Comparison of ENCODE assay signal across 8 mouse cellular contexts in the genomic region with DNA sequence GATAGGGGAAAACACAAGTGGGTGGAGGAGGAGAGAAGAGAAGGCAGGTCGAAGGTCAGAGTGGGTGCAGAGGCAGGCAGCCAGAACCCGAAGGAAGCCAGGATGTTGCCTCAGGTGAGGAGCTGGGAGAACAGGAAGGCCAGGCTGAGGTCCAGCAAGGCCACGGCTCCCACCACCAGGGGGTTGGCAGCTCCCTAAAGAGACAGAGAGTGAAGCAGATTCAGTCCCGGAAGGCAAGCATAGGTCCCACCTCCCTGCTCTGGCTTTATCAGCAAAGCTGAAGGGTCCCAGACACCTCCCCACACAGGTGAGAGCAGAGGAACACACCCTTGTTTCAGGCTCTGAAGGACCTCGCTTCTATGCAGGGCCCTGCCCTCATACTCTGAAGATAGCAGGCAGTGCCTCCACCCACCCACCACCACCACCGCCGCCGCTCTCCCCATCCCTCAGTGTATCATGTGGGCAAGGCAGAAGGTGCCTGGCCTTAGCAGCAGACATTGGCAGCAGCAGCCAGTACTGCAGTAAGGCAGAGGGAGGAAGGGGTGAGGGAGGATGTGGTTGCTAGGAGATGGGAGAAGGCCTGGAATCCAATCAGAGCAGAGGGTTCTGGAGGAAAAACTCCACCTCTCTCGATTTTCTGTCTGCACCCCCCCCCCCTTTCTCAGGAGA. TPM values are rescaled to one million over a fixed set of nuclear protein-coding genes. Genes with fewer than 3 reads are reported as not detected.
A peak's percentile ranks its signal among the peaks of the same experiment; 100 is the strongest.
DNase-seq lines count a peak whose midpoint lies in the region; ATAC-seq and TF ChIP-seq lines count a peak whose summit lies in the region.

No protein-coding gene starts in this region.

- H3K27ac ChIP-seq in kidney, embryonic 14.5 days (ENCODE audit: low read depth, low read length): no peak overlapping the region
- no peak overlapping the region for H3K27ac ChIP-seq in thymus, adult 2 months (ENCODE audit: control insufficient read depth, insufficient read depth, low read length)

- H3K9me3 ChIP-seq in kidney, embryonic 14.5 days (ENCODE audit: control insufficient read depth, low read length): no peaks in the 10 kb centered on the region

- no peaks in the 10 kb centered on the region for H3K36me3 ChIP-seq in kidney, embryonic 14.5 days (ENCODE audit: control insufficient read depth, insufficient read depth, low read length)
- H3K36me3 ChIP-seq in thymus, adult 2 months (ENCODE audit: control insufficient read depth, insufficient read depth, low read length): no peaks in the 10 kb centered on the region; the same call in 1 of the 2 replicates

- no peak for ATAC-seq in kidney, embryonic 14.5 days (ENCODE audit: low FRiP score, low TSS enrichment)

- peaks cover 16% of the 10 kb centered on the region for H3K4me1 ChIP-seq in kidney, embryonic 14.5 days (ENCODE audit: control insufficient read depth, insufficient read depth, low read length)
- peaks cover 13% of the 10 kb centered on the region for H3K4me1 ChIP-seq in thymus, adult 2 months (replicated peaks; ENCODE audit: control insufficient read depth, insufficient read depth, low read length)

- H3K4me2 ChIP-seq in kidney, embryonic 14.5 days (replicated peaks; ENCODE audit: low read depth, low read length): no peak overlapping the region

- H3K9ac ChIP-seq in kidney, embryonic 14.5 days (ENCODE audit: low read depth, low read length): no peak overlapping the region

- no peak overlapping the region for H3K4me3 ChIP-seq in kidney, embryonic 14.5 days (ENCODE audit: low read length)
- H3K4me3 ChIP-seq in thymus, adult 2 months (ENCODE audit: control insufficient read depth, insufficient read depth, low read length): no peak overlapping the region

- DNase-seq in kidney, adult 9 months: peak; percentile 31
- DNase-seq in frontal cortex, adult 2 months (ENCODE audit: extremely low spot score in 1 of 2, low spot score in 1 of 2): peak; percentile 87
- DNase-seq in left cerebral cortex, postnatal 10 days (ENCODE audit: extremely low spot score in 1 of 2, low spot score in 2 of 2): peak; percentile 74 to 87
- DNase-seq in right cerebral cortex, postnatal 25 days: peak; percentile 82
- no peak for DNase-seq in heart, adult 18-20 months
- no peak for DNase-seq in thymus, adult 2 months
- DNase-seq in urinary bladder, postnatal 25 days (ENCODE audit: low spot score): no peak

- intact Hi-C loops in left cerebral cortex, postnatal 10 days (cut with DNase I): no loop called here

- no peak for TF ChIP-seq POLR2A in thymus, adult 2 months (IDR thresholded peaks at IDR 0.05; ENCODE audit: control insufficient read depth, extremely low read depth, insufficient read depth, low read length, poor library complexity)

- WGBS in kidney, embryonic 14.5 days: 42% methylated on average over 9 of the region's 9 CpGs
- 75% methylated on average over 9 of the region's 9 CpGs for WGBS in thymus, adult 2 months

- TF ChIP-seq CTCF in thymus, adult 2 months (IDR thresholded peaks at IDR 0.05; ENCODE audit: borderline replicate concordance, control insufficient read depth, extremely low read depth, insufficient read depth, low read length, poor library complexity): no peak

- H3K27me3 ChIP-seq in kidney, embryonic 14.5 days (ENCODE audit: control insufficient read depth, insufficient read depth, low read length): peaks cover 22% of the 10 kb centered on the region
- no peaks in the 10 kb centered on the region; the same call in 1 of the 2 replicates for H3K27me3 ChIP-seq in thymus, adult 2 months (ENCODE audit: control insufficient read depth, insufficient read depth, low read length)

RNA-seq across cellular contexts. Expression of gene Ap1g2, which starts 1.9 kb away (rescaled TPM):
- polyA plus RNA-seq in kidney, embryonic 14.5 days (2014; fragmentation: Nextera tagmentation; extraction: Ambion mirVana): 11.4 and 17.8 TPM in 2 replicates
- polyA plus RNA-seq in frontal cortex, adult 2 months (2012; rRNA removed): 15.5 and 18.3 TPM in 2 replicates
- 10 to 100 TPM; 14.6 to 18.0 TPM for total RNA-seq in left cerebral cortex, postnatal 10 days (2021)
- total RNA-seq in heart, adult 18-20 months (2021): 1 to 10 TPM; 3.3 to 8.3 TPM
- polyA plus RNA-seq in thymus, adult 2 months (2012; rRNA removed): 91.5 and 94.5 TPM in 2 replicates

RNA-seq across cellular contexts. Expression of gene Jph4, which starts 8.4 kb away (rescaled TPM):
- polyA plus RNA-seq in kidney, embryonic 14.5 days (2014; fragmentation: Nextera tagmentation; extraction: Ambion mirVana): 0.43 and 0.55 TPM in 2 replicates
- polyA plus RNA-seq in frontal cortex, adult 2 months (2012; rRNA removed): 228 and 231 TPM in 2 replicates
- total RNA-seq in left cerebral cortex, postnatal 10 days (2021): 100 to 1,000 TPM; 368 to 375 TPM
- under 1 TPM in 1 of 2 experiments, not detected in 1; 0.08 TPM for total RNA-seq in heart, adult 18-20 months (2021)
- polyA plus RNA-seq in thymus, adult 2 months (2012; rRNA removed): 0.37 and 0.51 TPM in 2 replicates

RNA-seq across cellular contexts. Expression of gene Thtpa, which starts 13.8 kb away (rescaled TPM):
- polyA plus RNA-seq in kidney, embryonic 14.5 days (2014; fragmentation: Nextera tagmentation; extraction: Ambion mirVana): 14.5 and 21.8 TPM in 2 replicates
- 14.4 and 15.5 TPM in 2 replicates for polyA plus RNA-seq in frontal cortex, adult 2 months (2012; rRNA removed)
- total RNA-seq in left cerebral cortex, postnatal 10 days (2021): 10 to 100 TPM; 31.4 to 31.5 TPM
- 10 to 100 TPM; 11.3 to 12.9 TPM for total RNA-seq in heart, adult 18-20 months (2021)
- 6.0 and 6.1 TPM in 2 replicates for polyA plus RNA-seq in thymus, adult 2 months (2012; rRNA removed)

RNA-seq across cellular contexts. Expression of gene Zfhx2, which starts 16.2 kb away (rescaled TPM):
- 5.8 and 6.4 TPM in 2 replicates for polyA plus RNA-seq in kidney, embryonic 14.5 days (2014; fragmentation: Nextera tagmentation; extraction: Ambion mirVana)
- polyA plus RNA-seq in frontal cortex, adult 2 months (2012; rRNA removed): 13.4 and 15.0 TPM in 2 replicates
- 10 to 100 TPM; 26.6 to 27.2 TPM for total RNA-seq in left cerebral cortex, postnatal 10 days (2021)
- total RNA-seq in heart, adult 18-20 months (2021): 1 to 10 TPM; 4.5 to 5.0 TPM
- 6.3 and 6.6 TPM in 2 replicates for polyA plus RNA-seq in thymus, adult 2 months (2012; rRNA removed)

Comparison
In these comparisons a context has a peak if more than half of its experiments do, and no peak if none do; other contexts are left out.
1. DNase-seq: peak in kidney, adult 9 months (single experiment), frontal cortex, adult 2 months (2 of 2), left cerebral cortex, postnatal 10 days (2 of 2) and right cerebral cortex, postnatal 25 days (single experiment); none in heart, adult 18-20 months (0 of 2), thymus, adult 2 months (single experiment) and urinary bladder, postnatal 25 days (single experiment).
2. RNA of gene Jph4, which starts 8.4 kb away (polyA plus RNA-seq): 228 to 231 TPM in frontal cortex, adult 2 months; 0.43 to 0.55 TPM in kidney, embryonic 14.5 days and 0.37 to 0.51 TPM in thymus, adult 2 months; every median in the first group is over 100 times any median in the second.